Mouse (Mus musculus): Measurements from ENCODE around the gene Prkn.

GRCm38 (mm10) chr17:12076816-12077215, 1236.6 kb downstream of the Prkn start:
- TF ChIP-seq CTCF (IDR thresholded peaks at IDR 0.05; ENCODE audit: extremely low read depth, insufficient read length, insufficient replicate concordance, low read depth, low read length) (no peak), POLR2A (IDR thresholded peaks at IDR 0.05; ENCODE audit: low read depth, low read length) (no peak)

Data from small intestine, adult 2 months (tissue).